Mouse (Mus musculus) small intestine, adult 2 months (tissue): ENCODE data around the gene Ide.

ENCODE experiments used
- CTCF ChIP-seq: fragments of 200-500 bp; IDR thresholded peaks from 2 replicates; pipeline ENCODE4 v1.5.1; 2012; ENCODE audit warnings: low read depth, mild to moderate bottlenecking, control low read depth, inconsistent platforms, low read length, moderate library complexity, mixed read lengths; ENCODE audit not compliant: insufficient replicate concordance, insufficient read length; ENCODE audit errors: extremely low read depth
- POLR2A ChIP-seq: fragments of 200-500 bp; IDR thresholded peaks from 2 replicates; pipeline ENCODE4 v1.6.1; 2012; ENCODE audit warnings: low read depth, mild to moderate bottlenecking, control low read depth, inconsistent platforms, low read length, moderate library complexity

DNA sequence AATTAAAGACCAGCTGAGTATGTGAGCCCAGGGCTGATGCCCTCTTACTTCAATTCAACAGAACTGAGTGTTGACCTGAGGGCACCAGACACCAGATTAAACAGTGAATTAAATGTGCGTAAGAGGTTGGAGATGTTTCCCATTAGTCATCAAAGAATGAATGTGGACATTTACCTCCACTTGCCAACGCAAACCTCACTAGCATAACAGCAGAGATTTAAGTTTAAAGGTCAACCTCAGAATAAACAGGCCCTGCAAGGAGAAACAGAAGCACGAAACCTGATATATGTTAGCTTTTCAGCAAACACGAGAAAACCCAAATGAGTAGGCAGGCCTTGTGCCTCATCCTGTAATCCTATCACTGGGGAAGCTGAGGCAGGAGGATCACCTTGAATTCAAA, 75.3 kb downstream of the Ide start:
- TF ChIP-seq CTCF (no peak), POLR2A (no peak)
